Comparison of ENCODE assay signal across 8 mouse cellular contexts in the genomic region with DNA sequence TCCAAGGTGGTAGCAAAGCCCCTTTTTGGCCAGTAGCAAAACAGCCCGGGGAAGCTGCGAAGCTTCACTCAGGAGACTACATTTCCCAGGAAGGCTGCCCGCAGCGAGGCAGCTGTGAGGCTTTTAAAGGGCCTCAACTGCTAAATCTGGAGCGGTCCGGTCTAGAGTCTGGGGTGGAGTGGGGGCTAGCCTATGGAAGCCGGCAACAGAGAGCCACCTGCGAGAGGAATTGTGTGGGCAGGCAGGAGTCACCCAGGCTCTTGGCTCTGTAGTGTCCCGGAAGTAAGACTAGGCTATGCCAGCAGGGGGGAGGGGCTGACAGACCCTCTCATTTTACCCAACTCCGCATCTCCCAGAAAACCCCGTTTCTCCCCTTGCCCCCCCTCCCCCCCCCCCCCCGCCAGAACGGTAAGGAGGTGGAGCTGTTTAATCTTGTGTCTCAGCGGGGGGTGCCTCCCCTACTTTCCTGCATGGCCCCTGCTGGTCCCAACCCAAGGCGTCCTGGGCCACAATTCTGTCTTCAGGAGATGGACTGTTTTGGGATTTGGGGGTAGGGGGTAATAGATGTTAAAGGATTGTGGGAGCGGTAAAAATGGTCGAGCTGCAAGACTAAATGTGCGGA. TPM values are rescaled to one million over a fixed set of nuclear protein-coding genes. Genes with fewer than 3 reads are reported as not detected.
DNase-seq lines count a peak whose midpoint lies in the region; ATAC-seq lines count a peak whose summit lies in the region.

No protein-coding gene starts in this region.

- 11% methylated on average over 17 of the region's 18 CpGs for WGBS in heart, embryonic 12.5 days
- WGBS in forebrain, embryonic 12.5 days: 10% methylated on average over 16 of the region's 18 CpGs
- 14% methylated on average over 16 of the region's 18 CpGs for WGBS in kidney, embryonic 14.5 days
- WGBS in midbrain, embryonic 15.5 days: 12% methylated on average over 15 of the region's 18 CpGs

- H3K4me2 ChIP-seq in heart, embryonic 12.5 days: peak overlapping the region; percentile 64
- H3K4me2 ChIP-seq in forebrain, embryonic 12.5 days: peak overlapping the region; percentile 39
- peak overlapping the region; percentile 38 for H3K4me2 ChIP-seq in kidney, embryonic 14.5 days (replicated peaks; ENCODE audit: low read depth, low read length)
- H3K4me2 ChIP-seq in midbrain, embryonic 15.5 days: peak overlapping the region; percentile 35

- ATAC-seq in heart, embryonic 12.5 days (ENCODE audit: insufficient number of reproducible peaks, low FRiP score): no peak
- no peak for ATAC-seq in forebrain, embryonic 12.5 days (ENCODE audit: low FRiP score)
- no peak for ATAC-seq in kidney, embryonic 14.5 days (ENCODE audit: low FRiP score, low TSS enrichment)
- ATAC-seq in midbrain, embryonic 15.5 days (replicated peaks): no peak

- H3K27ac ChIP-seq in heart, embryonic 12.5 days (ENCODE audit: poor library complexity, severe bottlenecking): no peak overlapping the region
- H3K27ac ChIP-seq in forebrain, embryonic 12.5 days: no peak overlapping the region
- no peak overlapping the region for H3K27ac ChIP-seq in kidney, embryonic 14.5 days (ENCODE audit: low read depth, low read length)
- H3K27ac ChIP-seq in midbrain, embryonic 15.5 days: no peak overlapping the region

- peak overlapping the region; percentile 62 for H3K9ac ChIP-seq in heart, embryonic 12.5 days
- H3K9ac ChIP-seq in forebrain, embryonic 12.5 days: peak overlapping the region; percentile 49; the same call in 1 of the 2 replicates
- H3K9ac ChIP-seq in kidney, embryonic 14.5 days (ENCODE audit: low read depth, low read length): peak overlapping the region; percentile 32; the same call in 1 of the 2 replicates
- no peak overlapping the region for H3K9ac ChIP-seq in midbrain, embryonic 15.5 days

- no peak for DNase-seq in heart, adult 9 months (ENCODE audit: low spot score in 2 of 2)
- DNase-seq in spleen, postnatal 10 days (ENCODE audit: low spot score in 2 of 2): no peak
- DNase-seq in spleen, postnatal 4 days (ENCODE audit: low spot score in 2 of 2): no peak
- DNase-seq in gastrocnemius, postnatal 10 days: no peak

- H3K4me3 ChIP-seq in heart, embryonic 12.5 days: peak overlapping the region; percentile 28
- H3K4me3 ChIP-seq in forebrain, embryonic 12.5 days (replicated peaks): peak overlapping the region; percentile 5; the same call in 1 of the 2 replicates
- peak overlapping the region; percentile 17; the same call in 1 of the 2 replicates for H3K4me3 ChIP-seq in kidney, embryonic 14.5 days (ENCODE audit: low read length)
- 0 out of 2 replicates have a peak overlapping the region, but pooled peaks have one; percentile 11 for H3K4me3 ChIP-seq in midbrain, embryonic 15.5 days

- H3K27me3 ChIP-seq in heart, embryonic 12.5 days (replicated peaks): 0 out of 2 replicates have a peak, but pooled peaks cover 7% of the 10 kb centered on the region
- H3K27me3 ChIP-seq in forebrain, embryonic 12.5 days: peaks cover 18% of the 10 kb centered on the region; the same call in 1 of the 2 replicates
- H3K27me3 ChIP-seq in kidney, embryonic 14.5 days (ENCODE audit: control insufficient read depth, insufficient read depth, low read length): no peaks in the 10 kb centered on the region
- H3K27me3 ChIP-seq in midbrain, embryonic 15.5 days (replicated peaks): no peaks in the 10 kb centered on the region

- H3K4me1 ChIP-seq in heart, embryonic 12.5 days (replicated peaks): peaks cover 41% of the 10 kb centered on the region
- H3K4me1 ChIP-seq in forebrain, embryonic 12.5 days: peaks cover 46% of the 10 kb centered on the region
- peaks cover 26% of the 10 kb centered on the region for H3K4me1 ChIP-seq in kidney, embryonic 14.5 days (ENCODE audit: control insufficient read depth, insufficient read depth, low read length)
- peaks cover 44% of the 10 kb centered on the region for H3K4me1 ChIP-seq in midbrain, embryonic 15.5 days

- H3K9me3 ChIP-seq in heart, embryonic 12.5 days (replicated peaks): no peaks in the 10 kb centered on the region
- no peaks in the 10 kb centered on the region for H3K9me3 ChIP-seq in forebrain, embryonic 12.5 days
- H3K9me3 ChIP-seq in kidney, embryonic 14.5 days (ENCODE audit: control insufficient read depth, low read length): no peaks in the 10 kb centered on the region
- no peaks in the 10 kb centered on the region for H3K9me3 ChIP-seq in midbrain, embryonic 15.5 days

- no peaks in the 10 kb centered on the region for H3K36me3 ChIP-seq in heart, embryonic 12.5 days
- no peaks in the 10 kb centered on the region for H3K36me3 ChIP-seq in forebrain, embryonic 12.5 days (replicated peaks)
- H3K36me3 ChIP-seq in kidney, embryonic 14.5 days (ENCODE audit: control insufficient read depth, insufficient read depth, low read length): no peaks in the 10 kb centered on the region
- H3K36me3 ChIP-seq in midbrain, embryonic 15.5 days (replicated peaks): no peaks in the 10 kb centered on the region

RNA-seq across cellular contexts. Expression of gene H1f0, which starts 2.5 kb away (rescaled TPM):
- polyA plus RNA-seq in heart, embryonic 12.5 days (2016; fragmentation: Nextera tagmentation; extraction: Ambion mirVana): 294 and 300 TPM in 2 replicates
- polyA plus RNA-seq in forebrain, embryonic 12.5 days (2016; fragmentation: Nextera tagmentation; extraction: Ambion mirVana): 638 and 696 TPM in 2 replicates
- 137 and 306 TPM in 2 replicates for polyA plus RNA-seq in kidney, embryonic 14.5 days (2014; fragmentation: Nextera tagmentation; extraction: Ambion mirVana)
- 183 and 198 TPM in 2 replicates for polyA plus RNA-seq in midbrain, embryonic 15.5 days (2015; fragmentation: Nextera tagmentation; extraction: Ambion mirVana)
- 100 to 1,000 TPM; 193 to 214 TPM for total RNA-seq in gastrocnemius, postnatal 10 days (2021)

RNA-seq across cellular contexts. Expression of gene Galr3, which starts 15.9 kb away (rescaled TPM):
- polyA plus RNA-seq in heart, embryonic 12.5 days (2016; fragmentation: Nextera tagmentation; extraction: Ambion mirVana): not detected in 2 replicates
- polyA plus RNA-seq in forebrain, embryonic 12.5 days (2016; fragmentation: Nextera tagmentation; extraction: Ambion mirVana): not detected in 2 replicates
- 0.28 TPM in 1 of 2 replicates, not detected in the other for polyA plus RNA-seq in kidney, embryonic 14.5 days (2014; fragmentation: Nextera tagmentation; extraction: Ambion mirVana)
- polyA plus RNA-seq in midbrain, embryonic 15.5 days (2015; fragmentation: Nextera tagmentation; extraction: Ambion mirVana): not detected in 2 replicates
- total RNA-seq in gastrocnemius, postnatal 10 days (2021): under 1 TPM; 0.25 to 0.35 TPM

RNA-seq across cellular contexts. Expression of gene Ankrd54, which starts 36.9 kb away (rescaled TPM):
- polyA plus RNA-seq in heart, embryonic 12.5 days (2016; fragmentation: Nextera tagmentation; extraction: Ambion mirVana): 29.0 and 30.0 TPM in 2 replicates
- 59.5 and 60.0 TPM in 2 replicates for polyA plus RNA-seq in forebrain, embryonic 12.5 days (2016; fragmentation: Nextera tagmentation; extraction: Ambion mirVana)
- polyA plus RNA-seq in kidney, embryonic 14.5 days (2014; fragmentation: Nextera tagmentation; extraction: Ambion mirVana): 48.6 and 54.2 TPM in 2 replicates
- 61.0 and 64.3 TPM in 2 replicates for polyA plus RNA-seq in midbrain, embryonic 15.5 days (2015; fragmentation: Nextera tagmentation; extraction: Ambion mirVana)
- total RNA-seq in gastrocnemius, postnatal 10 days (2021): 1 to 10 TPM; 6.1 to 8.6 TPM

RNA-seq across cellular contexts. Expression of gene Eif3l, which starts 49.2 kb away (rescaled TPM):
- polyA plus RNA-seq in heart, embryonic 12.5 days (2016; fragmentation: Nextera tagmentation; extraction: Ambion mirVana): 165 TPM in 2 replicates
- polyA plus RNA-seq in forebrain, embryonic 12.5 days (2016; fragmentation: Nextera tagmentation; extraction: Ambion mirVana): 209 and 216 TPM in 2 replicates
- polyA plus RNA-seq in kidney, embryonic 14.5 days (2014; fragmentation: Nextera tagmentation; extraction: Ambion mirVana): 207 and 265 TPM in 2 replicates
- polyA plus RNA-seq in midbrain, embryonic 15.5 days (2015; fragmentation: Nextera tagmentation; extraction: Ambion mirVana): 165 and 167 TPM in 2 replicates
- total RNA-seq in gastrocnemius, postnatal 10 days (2021): 10 to 100 TPM; 80.0 to 86.2 TPM
